Mouse (Mus musculus): ENCODE results near the gene 4933411K16Rik. TPM values are rescaled to one million over a fixed set of nuclear protein-coding genes. Genes with fewer than 3 reads are reported as not detected.
A peak's percentile ranks its signal among the peaks of the same experiment; 100 is the strongest.

4933411K16Rik gene
- not detected in 2 replicates for polyA plus RNA-seq (2015; fragmentation: Nextera tagmentation; extraction: Ambion mirVana)

- Histone ChIP-seq H3K9ac (no peak within 1 kb of the TSS), H3K4me3 (no peak within 1 kb of the TSS), H3K27ac (no peak within 1 kb of the TSS), H3K9me3 (no peaks in the 10 kb centered on the region), H3K4me2 (no peak within 1 kb of the TSS), H3K4me1 (0 out of 2 replicates have a peak, but pooled peaks cover 4% of the 10 kb centered on the region), H3K36me3 (no peaks in the 10 kb centered on the region), H3K27me3 (no peaks in the 10 kb centered on the region)
- ATAC-seq (ENCODE audit: borderline replicate concordance, extremely low read depth, low FRiP score, low TSS enrichment): no peak
- 70% methylated on average over 4 of the region's 4 CpGs for WGBS
Measured at GRCm38 (mm10) chr19:42051948-42052347, at the start of gene 4933411K16Rik. Gene 4933411K16Rik (plus strand): TSS chr19:42052248.

- Histone ChIP-seq H3K27ac (no peak overlapping the region), H3K9ac (no peak overlapping the region), H3K27me3 (no peaks in the 10 kb centered on the region), H3K4me1 (peaks cover 32% of the 10 kb centered on the region), H3K9me3 (no peaks in the 10 kb centered on the region), H3K36me3 (no peaks in the 10 kb centered on the region), H3K4me2 (no peak overlapping the region), H3K4me3 (no peak overlapping the region)
- ATAC-seq (ENCODE audit: borderline replicate concordance, extremely low read depth, low FRiP score, low TSS enrichment): no peak
- WGBS: 57% methylated on average over 6 of the region's 6 CpGs
Measured at GRCm38 (mm10) chr19:42004258-42004657, 47.8 kb upstream of the 4933411K16Rik start.

- H3K9me3 ChIP-seq: no peaks in the 10 kb centered on the region
- no peaks in the 10 kb centered on the region for H3K27me3 ChIP-seq
- H3K4me1 ChIP-seq: peaks cover 20% of the 10 kb centered on the region
- no peak overlapping the region for H3K9ac ChIP-seq
- WGBS: 58% methylated on average over 3 of the region's 3 CpGs
- H3K27ac ChIP-seq: no peak overlapping the region
- no peak for ATAC-seq (ENCODE audit: borderline replicate concordance, extremely low read depth, low FRiP score, low TSS enrichment)
- no peak overlapping the region for H3K4me3 ChIP-seq
- H3K4me2 ChIP-seq: no peak overlapping the region
- H3K36me3 ChIP-seq: no peaks in the 10 kb centered on the region
Measured at GRCm38 (mm10) chr19:42005616-42006015, 46.4 kb upstream of the 4933411K16Rik start.

GRCm38 (mm10) chr19:42006568-42006967 is 45.5 kb upstream of the 4933411K16Rik start:
- H3K27ac ChIP-seq: no peak overlapping the region
- H3K36me3 ChIP-seq: no peaks in the 10 kb centered on the region
- no peak overlapping the region for H3K9ac ChIP-seq
- 55% methylated on average over 8 of the region's 8 CpGs for WGBS
- no peaks in the 10 kb centered on the region for H3K27me3 ChIP-seq
- ATAC-seq (ENCODE audit: borderline replicate concordance, extremely low read depth, low FRiP score, low TSS enrichment): no peak
- no peak overlapping the region for H3K4me3 ChIP-seq
- H3K4me1 ChIP-seq: 0 out of 2 replicates have a peak, but pooled peaks cover 13% of the 10 kb centered on the region
- H3K9me3 ChIP-seq: no peaks in the 10 kb centered on the region
- no peak overlapping the region for H3K4me2 ChIP-seq

- Histone ChIP-seq H3K27ac (no peak overlapping the region), H3K4me2 (no peak overlapping the region), H3K4me1 (0 out of 2 replicates have a peak, but pooled peaks cover 13% of the 10 kb centered on the region), H3K9me3 (no peaks in the 10 kb centered on the region), H3K4me3 (no peak overlapping the region), H3K9ac (no peak overlapping the region), H3K27me3 (no peaks in the 10 kb centered on the region), H3K36me3 (no peaks in the 10 kb centered on the region)
- ATAC-seq (ENCODE audit: borderline replicate concordance, extremely low read depth, low FRiP score, low TSS enrichment): no peak
- WGBS: 53% methylated on average over 3 of the region's 3 CpGs
Measured at GRCm38 (mm10) chr19:42008586-42008985, 43.5 kb upstream of the 4933411K16Rik start.

- Histone ChIP-seq H3K27ac (no peak overlapping the region), H3K4me3 (no peak overlapping the region), H3K36me3 (no peaks in the 10 kb centered on the region), H3K9ac (no peak overlapping the region), H3K4me1 (0 out of 2 replicates have a peak, but pooled peaks cover 13% of the 10 kb centered on the region), H3K9me3 (no peaks in the 10 kb centered on the region), H3K27me3 (no peaks in the 10 kb centered on the region), H3K4me2 (no peak overlapping the region)
- no peak for ATAC-seq (ENCODE audit: borderline replicate concordance, extremely low read depth, low FRiP score, low TSS enrichment)
- 39% methylated on average over 7 of the region's 7 CpGs for WGBS
Measured at GRCm38 (mm10) chr19:42009067-42009466, 43.0 kb upstream of the 4933411K16Rik start.

GRCm38 (mm10) chr19:42010436-42010835 is 41.6 kb upstream of the 4933411K16Rik start:
- no peak overlapping the region for H3K4me2 ChIP-seq
- H3K27ac ChIP-seq: no peak overlapping the region
- H3K27me3 ChIP-seq: no peaks in the 10 kb centered on the region
- 59% methylated on average over 4 of the region's 4 CpGs for WGBS
- no peak for ATAC-seq (ENCODE audit: borderline replicate concordance, extremely low read depth, low FRiP score, low TSS enrichment)
- H3K36me3 ChIP-seq: no peaks in the 10 kb centered on the region
- H3K4me1 ChIP-seq: 0 out of 2 replicates have a peak, but pooled peaks cover 10% of the 10 kb centered on the region
- no peaks in the 10 kb centered on the region for H3K9me3 ChIP-seq
- H3K9ac ChIP-seq: no peak overlapping the region
- no peak overlapping the region for H3K4me3 ChIP-seq

- WGBS: 82% methylated on average over 7 of the region's 7 CpGs
- no peaks in the 10 kb centered on the region for H3K27me3 ChIP-seq
- H3K27ac ChIP-seq: no peak overlapping the region
- no peak overlapping the region for H3K4me2 ChIP-seq
- no peaks in the 10 kb centered on the region for H3K36me3 ChIP-seq
- H3K9me3 ChIP-seq: no peaks in the 10 kb centered on the region
- no peak overlapping the region for H3K4me3 ChIP-seq
- no peak; the same call in 1 of the 2 replicates for ATAC-seq (ENCODE audit: borderline replicate concordance, extremely low read depth, low FRiP score, low TSS enrichment)
- H3K9ac ChIP-seq: no peak overlapping the region
- H3K4me1 ChIP-seq: 0 out of 2 replicates have a peak, but pooled peaks cover 7% of the 10 kb centered on the region
Measured at GRCm38 (mm10) chr19:42011123-42011522, 40.9 kb upstream of the 4933411K16Rik start.

- ATAC-seq (ENCODE audit: borderline replicate concordance, extremely low read depth, low FRiP score, low TSS enrichment): no peak
Measured at GRCm38 (mm10) chr19:42014231-42014825, 37.7 kb upstream of the 4933411K16Rik start.

GRCm38 (mm10) chr19:42015001-42015400 is 37.0 kb upstream of the 4933411K16Rik start:
- Histone ChIP-seq H3K4me1 (peaks cover 30% of the 10 kb centered on the region), H3K36me3 (no peaks in the 10 kb centered on the region), H3K4me3 (no peak overlapping the region), H3K4me2 (no peak overlapping the region), H3K27ac (no peak overlapping the region), H3K9ac (no peak overlapping the region), H3K27me3 (no peaks in the 10 kb centered on the region), H3K9me3 (no peaks in the 10 kb centered on the region)
- WGBS: 75% methylated on average over 6 of the region's 6 CpGs
- ATAC-seq (ENCODE audit: borderline replicate concordance, extremely low read depth, low FRiP score, low TSS enrichment): no peak

More at GRCm38 (mm10) chr19:42014231-42014825, 37.7 kb upstream of the 4933411K16Rik start:
- Histone ChIP-seq H3K9me3 (no peaks in the 10 kb centered on the region), H3K4me3 (no peak overlapping the region), H3K27me3 (no peaks in the 10 kb centered on the region), H3K36me3 (no peaks in the 10 kb centered on the region), H3K9ac (no peak overlapping the region), H3K4me2 (no peak overlapping the region), H3K27ac (no peak overlapping the region), H3K4me1 (peaks cover 25% of the 10 kb centered on the region)
- WGBS: 82% methylated on average over 3 of the region's 3 CpGs

- Histone ChIP-seq H3K36me3 (no peaks in the 10 kb centered on the region), H3K27me3 (no peaks in the 10 kb centered on the region), H3K4me3 (no peak overlapping the region), H3K9me3 (no peaks in the 10 kb centered on the region), H3K27ac (peak overlapping the region; percentile 65; the same call in 1 of the 2 replicates), H3K4me2 (no peak overlapping the region), H3K4me1 (peaks cover 30% of the 10 kb centered on the region), H3K9ac (no peak overlapping the region)
- no peak for ATAC-seq (ENCODE audit: borderline replicate concordance, extremely low read depth, low FRiP score, low TSS enrichment)
- WGBS: 77% methylated on average over 4 of the region's 4 CpGs
Measured at GRCm38 (mm10) chr19:42016251-42016650, 35.8 kb upstream of the 4933411K16Rik start.

GRCm38 (mm10) chr19:42016840-42017239 is 35.2 kb upstream of the 4933411K16Rik start:
- ATAC-seq (ENCODE audit: borderline replicate concordance, extremely low read depth, low FRiP score, low TSS enrichment): no peak
- H3K9ac ChIP-seq: no peak overlapping the region
- no peaks in the 10 kb centered on the region for H3K9me3 ChIP-seq
- H3K4me1 ChIP-seq: peaks cover 30% of the 10 kb centered on the region
- H3K36me3 ChIP-seq: no peaks in the 10 kb centered on the region
- H3K27ac ChIP-seq: peak overlapping the region; percentile 65
- 60% methylated on average over 5 of the region's 5 CpGs for whole genome bisulfite sequencing
- H3K4me2 ChIP-seq: no peak overlapping the region
- no peak overlapping the region for H3K4me3 ChIP-seq
- no peaks in the 10 kb centered on the region for H3K27me3 ChIP-seq
